Mouse (Mus musculus) bone marrow macrophage, adult 2 months (primary cell): ENCODE measurements at regions not wholly inside any gene's neighbourhood (a gene's known extent, or its start where the extent isn't known, plus 50 kb on each side); places are given as distances from the start of the nearest gene placed in this dataset.

Experiments used
- CTCF ChIP-seq: IDR thresholded peaks from 2 replicates; pipeline ENCODE4 v1.5.1; 2012; ENCODE audit warnings: low read depth, mild to moderate bottlenecking, low read length, moderate library complexity
- POLR2A ChIP-seq: IDR thresholded peaks from 2 replicates; pipeline ENCODE4 v1.6.1; 2012; ENCODE audit warnings: mild to moderate bottlenecking, low read depth, low read length, borderline replicate concordance

GRCm38 (mm10) chr4:125856781-125857180 lies 167.6 kb upstream of the Csf3r start:
- no peak for TF ChIP-seq CTCF
- no peak for TF ChIP-seq POLR2A
